Mouse (Mus musculus): ENCODE measurements at regions not wholly inside any gene's neighbourhood (a gene's known extent, or its start where the extent isn't known, plus 50 kb on each side); places are given as distances from the start of the nearest gene placed in this dataset.

GRCm38 (mm10) chr8:80290311-80290710 lies 203.3 kb upstream of the Gypa start:
- no peak for TF ChIP-seq POLR2A (IDR thresholded peaks at IDR 0.05; ENCODE audit: insufficient read depth, low read depth, low read length)
- no peak for TF ChIP-seq CTCF (IDR thresholded peaks at IDR 0.05)
